Mouse (Mus musculus) lung, adult 2 months (tissue): ENCODE measurements around the gene Gm39566.

ENCODE experiments used
- CTCF ChIP-seq: fragments of 200-500 bp; IDR thresholded peaks from 2 replicates; pipeline ENCODE4 v1.5.1; 2011; ENCODE audit warnings: mild to moderate bottlenecking, low read length, control low read depth; ENCODE audit not compliant: insufficient read depth
- POLR2A ChIP-seq: fragments of 200-500 bp; IDR thresholded peaks from 2 replicates; pipeline ENCODE4 v1.6.1; 2011; ENCODE audit warnings: low read depth, mild to moderate bottlenecking, control low read depth, low read length, borderline replicate concordance; ENCODE audit errors: extremely low read depth

- no peak for TF ChIP-seq CTCF
- TF ChIP-seq POLR2A = no peak
Observed at GRCm38 (mm10) chr11:69848021-69848420, 32.9 kb upstream of the Gm39566 start.
